Mouse (Mus musculus): ENCODE results near the gene Lrrfip2.

The Lrrfip2 gene

GRCm38 (mm10) chr9:111213501-111213900 lies 96.1 kb downstream of the Lrrfip2 start:
- intact Hi-C loops (cut with DNase I) = no loop called here

- intact Hi-C loops (cut with DNase I) = no loop called here
Measured at GRCm38 (mm10) chr9:111216424-111216823, 99.0 kb downstream of the Lrrfip2 start.

- intact Hi-C loops (cut with DNase I) = loop anchor here (10.0 kb wide), 1 partner anchor 126 kb away; no protein-coding TSS in a partner anchor
Measured at GRCm38 (mm10) chr9:111220551-111221080, 103.2 kb downstream of the Lrrfip2 start.

GRCm38 (mm10) chr9:111221580-111221979 lies 104.2 kb downstream of the Lrrfip2 start:
- intact Hi-C loops (cut with DNase I) = loop anchor here (10.0 kb wide), 1 partner anchor 127 kb away; no protein-coding TSS in a partner anchor

GRCm38 (mm10) chr9:111223406-111223805 lies 106.0 kb downstream of the Lrrfip2 start:
- intact Hi-C loops (cut with DNase I) = loop anchor here (10.0 kb wide), 1 partner anchor 129 kb away; no protein-coding TSS in a partner anchor

- intact Hi-C loops (cut with DNase I) = loop anchor here (10.0 kb wide), 1 partner anchor 134 kb away; no protein-coding TSS in a partner anchor
Measured at GRCm38 (mm10) chr9:111228446-111228845, 111.1 kb downstream of the Lrrfip2 start.

- intact Hi-C loops (cut with DNase I) = no loop called here
Measured at GRCm38 (mm10) chr9:111234701-111235100, 117.3 kb downstream of the Lrrfip2 start.

GRCm38 (mm10) chr9:111237726-111238125 lies 120.3 kb downstream of the Lrrfip2 start:
- intact Hi-C loops (cut with DNase I) = no loop called here

- intact Hi-C loops (cut with DNase I) = no loop called here
Measured at GRCm38 (mm10) chr9:111239821-111240220, 122.4 kb downstream of the Lrrfip2 start.

GRCm38 (mm10) chr9:111243384-111243783 lies 126.0 kb downstream of the Lrrfip2 start:
- intact Hi-C loops (cut with DNase I) = no loop called here

- intact Hi-C loops (cut with DNase I) = no loop called here
Measured at GRCm38 (mm10) chr9:111245546-111245945, 128.2 kb downstream of the Lrrfip2 start.

- intact Hi-C loops (cut with DNase I) = no loop called here
Measured at GRCm38 (mm10) chr9:111247682-111248246, 130.4 kb downstream of the Lrrfip2 start.

- intact Hi-C loops (cut with DNase I) = no loop called here
Measured at GRCm38 (mm10) chr9:111252161-111252869, 134.9 kb downstream of the Lrrfip2 start.

- intact Hi-C loops (cut with DNase I) = no loop called here
Measured at GRCm38 (mm10) chr9:111260360-111260985, 143.1 kb downstream of the Lrrfip2 start.

GRCm38 (mm10) chr9:111261356-111261755 lies 144.0 kb downstream of the Lrrfip2 start:
- intact Hi-C loops (cut with DNase I) = no loop called here

GRCm38 (mm10) chr9:111267998-111268397 lies 150.6 kb downstream of the Lrrfip2 start:
- intact Hi-C loops (cut with DNase I) = no loop called here

GRCm38 (mm10) chr9:111270606-111271005 lies 153.2 kb downstream of the Lrrfip2 start:
- intact Hi-C loops (cut with DNase I) = no loop called here

- intact Hi-C loops (cut with DNase I) = no loop called here
Measured at GRCm38 (mm10) chr9:111271056-111271433, 153.7 kb downstream of the Lrrfip2 start.

GRCm38 (mm10) chr9:111271434-111272160 lies 154.2 kb downstream of the Lrrfip2 start, which contains the start of the genes Mlh1 and Epm2aip1:
Mlh1 (minus strand) TSS chr9:111271791.
Epm2aip1 (plus strand) TSS chr9:111271929.
- intact Hi-C loops (cut with DNase I) = no loop called here

GRCm38 (mm10) chr9:111272356-111272755 lies 155.0 kb downstream of the Lrrfip2 start:
- intact Hi-C loops (cut with DNase I) = no loop called here

Measured in adrenal gland (tissue).